Mouse (Mus musculus) midbrain, embryonic 15.5 days (tissue): ENCODE data around the gene Rnf217. TPM values are rescaled to one million over a fixed set of nuclear protein-coding genes. Genes with fewer than 3 reads are reported as not detected.

ENCODE experiments used
- ATAC-seq: fragments of 200-750 bp; cut with Nextera tagmentation; replicated peaks from 2 replicates; pipeline ENCODE4 v1.8.0; 2017; ENCODE audit warnings: moderate TSS enrichment
- H3K27ac ChIP-seq: fragments of 300-500 bp; sonication (generic); 2 replicates; pipeline ENCODE4 v1.5.1; 2015; ENCODE audit warnings: mild to moderate bottlenecking, inconsistent platforms
- H3K27me3 ChIP-seq: fragments of 300-500 bp; sonication (generic); replicated peaks from 2 replicates; pipeline ENCODE4 v1.6.1; 2015; ENCODE audit warnings: inconsistent platforms
- H3K36me3 ChIP-seq: fragments of 300-500 bp; sonication (generic); replicated peaks from 2 replicates; pipeline ENCODE4 v1.6.1; 2015; ENCODE audit warnings: inconsistent platforms
- H3K4me1 ChIP-seq: fragments of 300-500 bp; sonication (generic); 2 replicates; pipeline ENCODE4 v1.6.1; 2015; ENCODE audit warnings: inconsistent platforms
- H3K4me2 ChIP-seq: fragments of 300-500 bp; sonication (generic); 2 replicates; pipeline ENCODE4 v1.6.1; 2015; ENCODE audit warnings: inconsistent platforms, mild to moderate bottlenecking, moderate library complexity
- H3K4me3 ChIP-seq: fragments of 300-500 bp; sonication (generic); 2 replicates; pipeline ENCODE4 v1.5.1; 2015; ENCODE audit warnings: mild to moderate bottlenecking, inconsistent platforms
- H3K9ac ChIP-seq: fragments of 300-500 bp; sonication (generic); 2 replicates; pipeline ENCODE4 v1.6.1; 2015; ENCODE audit warnings: mild to moderate bottlenecking, inconsistent platforms
- H3K9me3 ChIP-seq: fragments of 300-500 bp; sonication (generic); 2 replicates; pipeline ENCODE4 v1.6.1; 2016; ENCODE audit warnings: inconsistent platforms
- WGBS: fragments of 180-500 bp; shearing (Covaris S2); methylation state at CpG from one replicate; pipeline ENCODE4 v1.1.7; 2015; ENCODE audit warnings: mixed read lengths; 5-methylcytosine and 5-hydroxymethylcytosine counted together
- polyA plus RNA-seq: library from polyadenylated mRNA; unstranded; fragments of >200 nt; fragmentation: Nextera tagmentation; extraction: Ambion mirVana; gene quantifications from 2 replicates; pipeline ENCODE4 v1.2.1, GENCODE M21; 2015

Gene Rnf217
- 1.5 and 1.7 TPM in 2 replicates for polyA plus RNA-seq

DNA sequence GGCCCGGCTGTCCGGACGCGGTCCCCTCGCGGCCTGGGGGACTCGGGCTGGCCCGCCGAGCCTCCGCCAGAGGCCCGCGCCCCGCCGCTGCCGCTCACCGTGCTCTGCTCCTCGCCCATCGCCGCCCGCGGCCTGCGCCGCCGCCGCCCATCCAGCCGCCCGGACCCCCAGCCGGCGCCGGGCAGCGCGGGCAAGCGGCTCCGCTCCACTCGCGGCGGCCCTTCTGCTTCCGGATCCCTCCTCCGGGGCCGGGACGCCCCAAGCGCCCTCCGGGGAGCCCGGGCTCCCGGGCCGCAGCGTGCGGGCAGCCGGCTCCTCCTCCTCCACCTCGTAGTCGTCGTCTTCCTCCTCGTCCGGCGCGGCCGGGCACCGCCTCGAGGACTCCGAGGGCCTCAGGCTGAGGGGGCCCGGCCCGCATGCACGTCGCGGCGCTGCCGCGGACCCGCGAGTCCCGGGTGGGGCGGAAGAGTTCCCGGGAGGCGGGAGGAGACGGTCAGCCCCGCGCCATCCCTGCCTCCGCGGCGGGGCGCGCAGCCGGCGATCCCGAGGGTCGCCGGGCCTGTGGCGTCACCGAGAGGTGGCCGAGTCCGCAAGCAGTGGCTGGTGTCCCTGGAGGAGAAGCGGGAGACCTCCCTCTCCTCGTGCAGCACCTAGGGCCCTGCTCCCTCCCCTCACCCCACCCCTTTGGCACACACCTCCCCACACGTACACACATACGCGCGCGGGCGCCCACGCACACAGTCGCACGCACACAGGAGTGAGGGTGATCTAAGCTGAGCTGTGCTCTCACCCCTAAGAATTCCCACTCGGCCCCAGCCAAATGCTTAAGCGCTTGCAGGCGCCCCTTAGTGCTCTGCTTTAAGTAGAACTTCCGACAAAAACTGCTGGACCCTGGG lies at the start of gene Rnf217:
TSS of gene Rnf217 (minus strand) at position 119 of the 896 bp plus-strand sequence.
- Histone ChIP-seq H3K9me3 (no peaks in the 10 kb centered on the region), H3K36me3 (no peaks in the 10 kb centered on the region), H3K4me2 (peak within 1 kb of the TSS; percentile 74), H3K4me1 (peaks cover 30% of the 10 kb centered on the region), H3K4me3 (peak within 1 kb of the TSS; percentile 87), H3K27me3 (no peaks in the 10 kb centered on the region), H3K27ac (peak within 1 kb of the TSS; percentile 72), H3K9ac (peak within 1 kb of the TSS; percentile 93)
- peak; percentile 91 for ATAC-seq
- under 1% methylated on average over 76 of the region's 106 CpGs for WGBS

DNA sequence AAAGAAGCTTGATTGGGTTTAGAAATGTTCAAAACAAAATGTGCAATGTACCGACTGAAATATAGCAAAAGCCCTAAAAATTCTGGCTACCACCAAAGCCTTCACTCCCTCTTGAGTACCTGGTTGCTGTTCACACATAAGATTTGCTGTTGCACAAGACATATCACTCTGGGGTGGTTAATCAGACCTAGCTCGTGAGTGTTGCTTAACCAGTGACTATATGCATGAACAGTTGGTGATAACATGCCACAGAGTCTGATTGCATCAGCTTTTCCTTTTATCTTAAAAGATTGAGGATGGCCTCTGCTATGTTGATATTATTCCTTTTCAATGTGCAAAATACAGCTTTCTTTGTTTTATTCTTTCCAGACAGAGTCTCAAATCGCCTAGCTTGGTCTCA lies 38.3 kb upstream of the Rnf217 start:
- H3K4me1 ChIP-seq: no peaks in the 10 kb centered on the region
- H3K36me3 ChIP-seq: no peaks in the 10 kb centered on the region
- no peaks in the 10 kb centered on the region for H3K9me3 ChIP-seq
- 86% methylated on average over 3 of the region's 3 CpGs for WGBS
- H3K27ac ChIP-seq: no peak overlapping the region
- H3K4me2 ChIP-seq: no peak overlapping the region
- no peak for ATAC-seq
- no peak overlapping the region for H3K9ac ChIP-seq
- H3K4me3 ChIP-seq: no peak overlapping the region
- H3K27me3 ChIP-seq: no peaks in the 10 kb centered on the region

DNA sequence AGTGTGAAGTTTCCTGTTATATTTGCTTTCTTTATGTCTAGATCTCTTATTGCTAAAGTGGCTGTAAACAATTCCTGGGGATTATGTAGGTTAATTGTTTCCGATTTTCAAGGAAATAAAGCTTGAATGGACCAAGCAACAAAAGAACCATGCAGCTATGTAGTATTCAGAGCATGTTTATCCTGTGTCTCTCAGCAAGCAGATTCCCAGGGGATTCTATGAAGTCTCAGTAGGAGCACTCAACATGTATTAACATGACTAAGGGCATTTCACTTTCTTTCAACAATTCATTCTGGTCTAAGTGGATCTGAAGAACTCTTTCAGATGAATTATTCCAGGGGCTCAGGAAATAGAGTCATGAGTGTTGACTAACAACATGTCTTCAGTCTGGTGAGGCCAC lies 37.1 kb upstream of the Rnf217 start:
- Histone ChIP-seq H3K4me3 (no peak overlapping the region), H3K27me3 (no peaks in the 10 kb centered on the region), H3K9ac (no peak overlapping the region), H3K27ac (no peak overlapping the region), H3K36me3 (no peaks in the 10 kb centered on the region), H3K4me1 (no peaks in the 10 kb centered on the region), H3K9me3 (no peaks in the 10 kb centered on the region), H3K4me2 (no peak overlapping the region)
- WGBS: 20% methylated on average over 1 of the region's 1 CpGs
- ATAC-seq: no peak

DNA sequence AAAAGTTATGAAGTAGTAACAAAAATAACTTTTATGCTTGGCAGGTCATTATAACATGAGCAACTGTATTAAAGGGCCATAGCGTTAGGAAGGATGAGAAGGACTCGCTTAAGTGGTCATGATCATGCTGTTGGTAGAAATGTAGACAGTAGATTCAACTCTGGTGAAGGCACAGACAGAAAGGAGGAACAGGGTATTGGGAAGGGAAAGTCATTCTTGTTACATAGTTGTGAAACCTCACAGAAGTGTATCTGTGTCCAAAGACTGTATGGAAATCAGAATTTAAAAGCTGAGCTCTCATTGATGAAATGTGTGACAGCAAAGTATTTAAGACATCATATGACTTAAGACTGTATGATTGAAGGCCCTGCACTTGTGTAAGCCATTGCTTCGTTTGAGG lies 26.1 kb upstream of the Rnf217 start:
- Histone ChIP-seq H3K27me3 (no peaks in the 10 kb centered on the region), H3K27ac (no peak overlapping the region), H3K9ac (no peak overlapping the region), H3K4me3 (no peak overlapping the region), H3K9me3 (no peaks in the 10 kb centered on the region), H3K4me2 (no peak overlapping the region), H3K36me3 (no peaks in the 10 kb centered on the region), H3K4me1 (no peaks in the 10 kb centered on the region)
- WGBS: 92% methylated on average over 3 of the region's 3 CpGs
- no peak for ATAC-seq

GRCm38 (mm10) chr10:31632005-31632404 lies 23.0 kb upstream of the Rnf217 start:
- no peaks in the 10 kb centered on the region for H3K9me3 ChIP-seq

GRCm38 (mm10) chr10:31615355-31615754 lies 6.4 kb upstream of the Rnf217 start:
- no peak overlapping the region for H3K4me2 ChIP-seq
- H3K4me3 ChIP-seq: no peak overlapping the region
- H3K4me1 ChIP-seq: no peaks in the 10 kb centered on the region
- WGBS: 35% methylated on average over 2 of the region's 2 CpGs
- no peaks in the 10 kb centered on the region for H3K36me3 ChIP-seq
- H3K27ac ChIP-seq: no peak overlapping the region
- no peak for ATAC-seq
- no peaks in the 10 kb centered on the region for H3K27me3 ChIP-seq
- no peaks in the 10 kb centered on the region for H3K9me3 ChIP-seq
- no peak overlapping the region for H3K9ac ChIP-seq

More at GRCm38 (mm10) chr10:31632005-31632404, 23.0 kb upstream of the Rnf217 start:
- H3K36me3 ChIP-seq: no peaks in the 10 kb centered on the region
- no peak overlapping the region for H3K27ac ChIP-seq
- H3K9ac ChIP-seq: no peak overlapping the region
- H3K4me3 ChIP-seq: no peak overlapping the region
- no peaks in the 10 kb centered on the region for H3K27me3 ChIP-seq
- ATAC-seq: no peak
- H3K4me2 ChIP-seq: no peak overlapping the region
- H3K4me1 ChIP-seq: no peaks in the 10 kb centered on the region
- WGBS: 89% methylated on average over 1 of the region's 1 CpGs

DNA sequence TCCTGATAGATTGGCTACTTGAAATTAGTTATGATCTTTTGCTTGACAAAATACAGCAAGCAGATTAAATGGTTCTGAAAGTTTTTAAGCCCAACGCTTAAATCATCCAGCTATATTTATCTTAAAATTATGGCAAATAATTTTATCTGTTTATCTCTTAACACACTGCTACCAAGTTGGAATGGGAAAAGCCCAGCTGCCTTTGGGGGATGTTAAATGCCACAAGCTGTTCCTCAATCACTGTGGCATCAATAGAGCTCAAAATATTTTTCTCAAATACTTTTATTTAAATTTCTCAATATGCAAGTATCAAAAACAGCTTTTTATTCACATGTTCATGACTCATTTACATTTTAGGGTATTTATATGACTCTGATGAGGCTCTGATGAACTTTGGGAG lies 5.1 kb upstream of the Rnf217 start:
- Histone ChIP-seq H3K9ac (no peak overlapping the region), H3K36me3 (no peaks in the 10 kb centered on the region), H3K9me3 (no peaks in the 10 kb centered on the region), H3K4me1 (no peaks in the 10 kb centered on the region; the same call in 1 of the 2 replicates), H3K4me2 (no peak overlapping the region), H3K4me3 (no peak overlapping the region), H3K27ac (no peak overlapping the region), H3K27me3 (no peaks in the 10 kb centered on the region)
- WGBS: 92% methylated on average over 1 of the region's 1 CpGs
- no peak for ATAC-seq

DNA sequence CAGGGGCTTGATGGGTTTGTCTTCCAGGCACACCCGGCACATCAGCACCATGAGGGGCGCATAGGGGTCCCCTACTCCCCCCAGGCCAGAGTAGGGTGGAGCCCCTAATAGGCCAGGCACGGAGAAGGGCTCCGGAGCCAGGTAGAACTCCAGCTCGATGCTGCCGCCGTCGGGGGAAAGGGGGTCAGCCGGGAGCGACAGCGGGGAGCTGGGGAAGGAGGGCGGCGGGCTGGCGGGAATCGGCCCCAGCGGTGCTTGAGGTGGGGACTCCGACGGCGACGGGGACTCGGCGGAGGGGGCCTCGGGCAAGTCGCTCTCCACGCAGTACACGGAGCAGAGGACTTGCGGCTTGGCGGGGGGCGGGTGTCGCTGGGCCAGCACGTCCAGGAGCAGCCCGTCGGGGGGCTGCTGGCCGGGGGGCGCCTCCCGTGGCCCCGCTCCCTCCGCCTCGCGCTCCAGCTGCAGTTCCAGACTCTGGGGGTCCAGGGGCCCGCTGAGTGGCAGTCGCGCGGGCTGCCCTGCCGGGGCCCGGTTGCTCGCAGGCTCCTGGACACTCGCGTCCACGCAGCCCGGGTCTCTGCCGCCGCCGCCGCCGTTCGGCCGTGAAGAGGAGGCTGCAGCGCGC lies 431 bp downstream of the Rnf217 start:
- WGBS: under 1% methylated on average over 37 of the region's 60 CpGs
- no peaks in the 10 kb centered on the region for H3K9me3 ChIP-seq

GRCm38 (mm10) chr10:31606981-31607867 lies 1.8 kb downstream of the Rnf217 start:
- Histone ChIP-seq H3K9ac (peak overlapping the region; percentile 93), H3K4me3 (peak overlapping the region; percentile 87), H3K27me3 (no peaks in the 10 kb centered on the region), H3K9me3 (no peaks in the 10 kb centered on the region), H3K4me2 (peak overlapping the region; percentile 74), H3K4me1 (peaks cover 30% of the 10 kb centered on the region), H3K27ac (peak overlapping the region; percentile 34; the same call in 1 of the 2 replicates), H3K36me3 (no peaks in the 10 kb centered on the region)
- ATAC-seq: no peak
- 17% methylated on average over 11 of the region's 11 CpGs for WGBS

More for the DNA sequence above, 431 bp downstream of the Rnf217 start:
- Histone ChIP-seq H3K36me3 (no peaks in the 10 kb centered on the region), H3K27me3 (no peaks in the 10 kb centered on the region), H3K4me1 (peaks cover 30% of the 10 kb centered on the region), H3K4me2 (peak overlapping the region; percentile 74), H3K27ac (peak overlapping the region; percentile 72), H3K4me3 (peak overlapping the region; percentile 87), H3K9ac (peak overlapping the region; percentile 93)
- ATAC-seq: peak; percentile 66

GRCm38 (mm10) chr10:31603855-31604254 lies 5.1 kb downstream of the Rnf217 start:
- Histone ChIP-seq H3K9me3 (no peaks in the 10 kb centered on the region), H3K9ac (no peak overlapping the region), H3K4me2 (no peak overlapping the region), H3K4me1 (peaks cover 30% of the 10 kb centered on the region), H3K27me3 (no peaks in the 10 kb centered on the region), H3K4me3 (no peak overlapping the region), H3K27ac (no peak overlapping the region), H3K36me3 (no peaks in the 10 kb centered on the region)
- WGBS: 94% methylated on average over 4 of the region's 4 CpGs
- no peak for ATAC-seq

- H3K27me3 ChIP-seq: no peaks in the 10 kb centered on the region
- H3K9ac ChIP-seq: no peak overlapping the region
- H3K27ac ChIP-seq: no peak overlapping the region
- no peaks in the 10 kb centered on the region for H3K4me1 ChIP-seq
- no peak overlapping the region for H3K4me2 ChIP-seq
- H3K4me3 ChIP-seq: no peak overlapping the region
- ATAC-seq: no peak
- no peaks in the 10 kb centered on the region for H3K36me3 ChIP-seq
- no peaks in the 10 kb centered on the region for H3K9me3 ChIP-seq
- WGBS: 95% methylated on average over 6 of the region's 6 CpGs
Observed at GRCm38 (mm10) chr10:31600116-31600515, 8.9 kb downstream of the Rnf217 start.

- 90% methylated on average over 2 of the region's 2 CpGs for WGBS
- ATAC-seq: no peak
- Histone ChIP-seq H3K4me3 (no peak overlapping the region), H3K9ac (no peak overlapping the region), H3K4me2 (no peak overlapping the region), H3K27me3 (no peaks in the 10 kb centered on the region), H3K27ac (no peak overlapping the region), H3K4me1 (peaks cover 5% of the 10 kb centered on the region), H3K36me3 (no peaks in the 10 kb centered on the region), H3K9me3 (no peaks in the 10 kb centered on the region)
Observed at GRCm38 (mm10) chr10:31597886-31598285, 11.1 kb downstream of the Rnf217 start.
